Mouse (Mus musculus) 416B (cell line): ENCODE data around the gene Trim3.

ENCODE experiments used
- DNase-seq: peaks from one replicate; pipeline ENCODE4 v3.0.0; 2011; ENCODE audit warnings: low read depth

The Trim3 gene

GRCm38 (mm10) chr7:105608467-105608866 is 24.9 kb downstream of the Trim3 start:
- peak; percentile 85 for DNase-seq

- DNase-seq: peak; percentile 66
Measured at GRCm38 (mm10) chr7:105602860-105603623, 30.3 kb downstream of the Trim3 start.

GRCm38 (mm10) chr7:105590097-105590496 is 43.3 kb downstream of the Trim3 start:
- no peak for DNase-seq

- no peak for DNase-seq
Measured at GRCm38 (mm10) chr7:105588325-105588912, 45.0 kb downstream of the Trim3 start.

GRCm38 (mm10) chr7:105581959-105582358 is 51.4 kb downstream of the Trim3 start:
- DNase-seq: no peak

GRCm38 (mm10) chr7:105581094-105581703 is 52.2 kb downstream of the Trim3 start, which contains the start of gene Apbb1:
Apbb1 (minus strand) TSS chr7:105581653.
- DNase-seq: no peak

DNA sequence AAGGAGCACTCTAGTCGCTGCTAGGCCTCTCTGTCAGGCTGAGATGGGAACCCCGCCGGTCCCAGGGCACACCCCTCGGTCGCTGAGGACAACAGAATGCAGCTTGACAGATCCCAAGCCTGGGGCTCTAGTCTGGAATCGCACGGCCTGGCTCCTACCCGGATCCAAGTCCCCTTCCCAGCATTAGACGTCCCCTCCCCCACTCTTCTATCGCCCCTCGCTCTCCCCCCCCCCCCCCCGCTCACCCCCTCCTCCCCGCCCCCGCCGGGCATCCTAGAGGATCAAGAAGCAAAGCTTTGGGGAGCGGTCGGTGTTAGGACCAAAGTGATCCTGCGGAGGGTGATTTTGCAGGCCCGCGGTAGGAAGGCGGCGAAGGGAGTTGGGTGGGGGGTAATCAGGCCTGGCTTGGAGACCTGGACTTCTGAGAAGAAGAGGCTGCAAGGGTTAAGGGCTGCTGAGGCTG is 52.7 kb downstream of the Trim3 start:
- no peak for DNase-seq

- DNase-seq: no peak
Measured at GRCm38 (mm10) chr7:105578481-105578880, 54.9 kb downstream of the Trim3 start.

DNA sequence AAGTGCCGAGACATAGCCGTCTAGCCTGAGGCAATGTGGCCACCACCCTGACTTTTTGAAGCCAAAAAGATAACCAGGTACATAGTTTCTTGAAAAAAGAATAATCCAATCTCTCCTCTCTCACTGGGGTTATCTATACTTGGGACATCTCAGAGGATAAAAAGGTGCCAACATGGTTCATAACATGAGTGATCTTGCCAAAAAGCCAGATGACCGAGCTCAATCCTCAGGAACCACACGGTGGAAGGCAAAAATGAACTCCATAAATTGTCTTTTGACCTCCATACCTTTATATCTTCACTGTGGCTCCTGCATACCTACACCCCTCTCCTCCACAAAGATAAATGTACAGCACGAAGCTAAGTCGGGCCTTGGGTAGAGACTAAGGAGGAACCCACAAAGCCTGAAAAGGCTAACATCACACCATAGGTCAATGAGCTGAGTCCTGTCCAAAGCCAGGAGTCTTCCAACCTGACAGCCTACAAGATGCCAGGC is 55.9 kb downstream of the Trim3 start:
- no peak for DNase-seq

GRCm38 (mm10) chr7:105576166-105576748 is 57.1 kb downstream of the Trim3 start:
- DNase-seq: no peak

GRCm38 (mm10) chr7:105574537-105574936 is 58.8 kb downstream of the Trim3 start:
- no peak for DNase-seq

DNA sequence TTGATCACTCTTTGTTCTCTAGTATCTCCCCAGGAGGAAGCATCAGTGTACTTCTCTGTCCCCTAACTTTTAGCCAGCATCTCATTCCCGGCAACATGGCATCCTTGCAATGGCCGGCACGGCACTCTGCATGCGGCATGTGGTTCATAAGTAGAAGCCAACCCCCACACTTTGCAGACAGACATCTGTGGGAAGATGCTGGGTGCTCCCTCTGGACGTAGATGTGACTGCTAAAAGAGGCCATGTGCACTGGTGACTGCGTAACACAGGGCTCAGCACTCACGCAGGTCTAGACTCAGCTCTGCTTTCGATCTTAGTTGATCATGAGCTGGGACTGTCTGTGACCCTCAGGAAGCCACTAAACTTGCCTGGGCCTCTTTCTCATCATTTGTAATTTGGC is 60.4 kb downstream of the Trim3 start:
- DNase-seq: no peak

DNA sequence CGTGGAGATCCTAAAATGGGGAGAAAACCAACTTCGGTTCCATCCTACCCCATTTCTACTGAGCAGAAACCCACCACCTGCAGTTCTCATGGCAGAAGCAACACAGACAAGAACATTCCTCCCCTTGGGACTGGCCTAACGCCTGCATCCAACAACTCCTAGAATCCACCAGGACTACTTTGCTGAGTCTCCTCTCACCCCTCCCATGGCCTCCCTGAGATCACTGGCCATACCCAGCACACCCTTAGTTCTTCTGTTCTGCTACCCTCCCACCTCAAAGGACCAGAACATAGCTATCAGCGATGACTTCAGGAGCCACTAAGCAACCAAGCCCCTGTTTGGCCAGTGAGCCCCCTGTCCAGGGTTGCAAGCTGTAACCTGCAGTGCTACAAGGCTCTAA is 62.6 kb downstream of the Trim3 start:
- no peak for DNase-seq

DNA sequence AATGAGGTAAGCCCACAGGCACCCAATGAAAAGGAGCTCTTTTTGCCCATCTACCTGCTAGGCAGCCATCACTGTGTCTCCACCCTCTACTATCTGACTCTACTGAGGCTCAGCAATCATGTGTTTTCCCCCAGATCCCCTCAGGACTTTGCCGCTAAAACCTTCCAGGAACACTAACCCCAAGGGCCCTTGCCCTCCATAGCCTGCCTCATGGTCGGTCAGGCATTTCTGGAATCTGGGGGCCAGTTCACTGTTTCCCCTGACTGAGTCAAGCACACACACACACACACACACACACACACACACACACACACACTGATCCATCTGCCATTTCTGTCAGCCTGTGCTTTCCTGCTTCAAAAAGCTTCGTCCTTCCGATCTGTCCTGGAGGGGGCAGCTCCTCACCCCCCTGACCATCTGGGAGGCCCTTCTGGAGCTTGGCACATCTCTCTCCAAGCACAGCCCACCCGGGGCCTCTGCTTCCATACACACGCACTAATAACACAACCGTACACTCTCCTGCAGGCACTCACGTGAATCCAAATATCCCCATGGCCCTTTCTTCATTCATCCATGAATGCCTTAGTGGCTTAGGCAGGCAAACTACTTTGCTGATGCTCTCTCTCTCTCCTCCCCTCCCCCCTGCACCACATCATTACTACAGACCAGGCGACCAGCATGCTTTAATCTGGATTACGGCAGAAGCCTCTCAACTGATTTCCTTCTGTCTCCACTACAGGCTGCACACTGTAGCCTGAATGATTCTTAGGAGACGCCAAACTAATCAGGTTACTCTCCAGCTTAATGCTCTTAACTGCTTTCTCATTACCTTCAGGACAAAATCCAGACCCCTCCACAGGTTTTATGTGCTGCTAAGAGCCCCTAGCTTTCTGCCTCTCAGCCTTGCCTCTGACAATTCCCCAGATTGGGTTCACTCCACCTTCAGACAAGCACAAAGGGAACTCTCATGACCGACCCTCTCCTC is 63.6 kb downstream of the Trim3 start:
- DNase-seq: no peak

- no peak for DNase-seq
Measured at GRCm38 (mm10) chr7:105568988-105569471, 64.3 kb downstream of the Trim3 start.

DNA sequence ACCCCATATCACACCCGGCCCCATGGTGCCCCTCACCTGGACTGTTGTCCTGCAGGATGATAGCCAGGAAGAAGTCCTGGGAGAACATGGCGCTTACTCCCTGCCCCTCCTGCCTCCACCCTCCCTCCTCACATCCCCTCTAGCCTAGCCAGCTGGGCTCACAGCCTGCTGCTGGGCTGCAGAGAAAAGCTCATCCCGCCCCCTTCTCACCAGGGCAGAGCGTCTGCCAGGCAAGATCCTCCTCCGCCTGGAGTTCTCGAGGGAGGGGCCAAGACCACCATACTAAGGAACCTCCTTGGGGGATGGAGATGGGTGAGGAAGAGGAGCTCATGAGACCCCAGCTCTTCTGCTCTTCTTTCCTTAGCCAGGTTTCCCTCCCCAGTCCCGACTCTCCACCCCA is 64.8 kb downstream of the Trim3 start:
- no peak for DNase-seq

GRCm38 (mm10) chr7:105565071-105565836 is 68.1 kb downstream of the Trim3 start:
- DNase-seq: no peak

DNA sequence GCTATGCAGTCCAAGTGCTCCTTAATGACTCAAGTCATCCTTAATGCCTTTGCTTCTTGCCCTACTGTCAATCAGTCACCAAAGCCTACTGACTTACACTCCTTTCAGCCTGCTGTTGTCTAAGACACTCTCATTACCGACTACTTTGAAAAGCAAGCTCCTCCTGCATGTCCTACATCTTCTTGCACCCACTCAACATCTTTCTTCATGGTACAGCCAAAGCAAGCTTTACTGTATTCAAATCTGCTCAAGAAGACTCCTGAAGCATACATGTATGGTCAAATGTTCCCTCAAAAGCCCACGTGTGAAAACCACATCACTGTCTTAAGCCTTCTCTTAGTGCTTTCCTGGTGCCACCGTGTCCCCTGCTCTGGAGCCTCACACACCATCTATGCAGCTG is 70.0 kb downstream of the Trim3 start:
- DNase-seq: no peak

GRCm38 (mm10) chr7:105562317-105562716 is 71.1 kb downstream of the Trim3 start:
- DNase-seq: peak; percentile 22

DNA sequence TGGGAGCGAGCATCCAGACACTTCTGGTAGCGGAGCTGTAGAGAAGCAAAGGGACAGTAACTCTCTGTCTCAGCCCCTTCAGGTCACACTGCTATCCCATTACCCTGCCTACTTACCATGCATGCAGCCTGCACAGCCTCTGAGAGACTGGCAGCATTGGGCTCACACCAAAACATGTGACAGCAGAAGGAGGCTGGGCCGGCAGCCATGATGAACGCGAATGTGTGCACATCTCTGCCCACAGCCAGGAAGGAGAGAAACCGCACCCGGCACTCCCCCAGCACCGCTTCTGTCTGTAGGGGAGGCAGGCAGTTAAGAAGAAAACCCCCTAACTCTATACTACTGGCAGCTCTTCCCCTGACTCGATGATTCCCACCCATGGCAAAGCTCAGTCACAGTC is 74.4 kb downstream of the Trim3 start:
- DNase-seq: peak; percentile 40
